Mouse (Mus musculus) liver, adult 2 months (tissue): Measurements from ENCODE around the gene Tln2.

Experiments
- CTCF ChIP-seq: fragments of 200-500 bp; IDR thresholded peaks from 2 replicates; pipeline ENCODE4 v1.5.1; 2011; ENCODE audit warnings: low read depth, low read length, control low read depth
- POLR2A ChIP-seq: fragments of 200-500 bp; IDR thresholded peaks from 2 replicates; pipeline ENCODE4 v1.6.1; 2011; ENCODE audit warnings: low read length, control low read depth; ENCODE audit not compliant: insufficient read depth; ENCODE audit errors: extremely low read depth

DNA sequence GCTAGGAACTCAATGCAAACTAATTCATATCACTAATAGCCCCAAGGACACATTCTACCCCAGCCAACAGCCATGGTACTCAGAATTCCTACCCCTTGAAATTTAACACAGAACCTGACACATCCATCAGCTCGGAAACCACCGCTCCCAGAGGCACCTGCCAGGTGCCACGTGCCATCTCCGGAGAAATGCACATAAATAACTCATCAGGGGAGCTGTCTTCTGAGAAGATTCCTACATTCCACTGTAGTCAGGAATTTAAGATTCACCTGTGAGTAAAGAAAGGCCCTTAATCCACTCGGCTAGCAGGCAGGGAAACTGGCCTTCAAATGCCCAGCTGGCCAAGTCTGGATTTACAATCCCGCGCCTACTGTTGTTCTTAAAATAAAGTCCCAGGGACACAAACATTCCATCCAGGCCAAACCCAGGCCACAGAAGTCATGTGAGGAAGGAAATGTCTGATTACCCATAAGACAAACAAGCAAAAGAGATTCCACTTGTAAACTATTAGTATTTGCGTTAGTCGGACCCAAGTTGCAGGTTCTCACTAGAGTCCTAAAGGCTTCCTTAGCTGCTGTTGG, 48.4 kb upstream of the Tln2 start:
- TF ChIP-seq POLR2A = no peak
- no peak for TF ChIP-seq CTCF
